Mouse (Mus musculus): ENCODE data around the gene Olfr1245. TPM values are rescaled to one million over a fixed set of nuclear protein-coding genes. Genes with fewer than 3 reads are reported as not detected.

Olfr1245 gene
- polyA plus RNA-seq (2012; rRNA removed), result not detected in 2 replicates

DNA sequence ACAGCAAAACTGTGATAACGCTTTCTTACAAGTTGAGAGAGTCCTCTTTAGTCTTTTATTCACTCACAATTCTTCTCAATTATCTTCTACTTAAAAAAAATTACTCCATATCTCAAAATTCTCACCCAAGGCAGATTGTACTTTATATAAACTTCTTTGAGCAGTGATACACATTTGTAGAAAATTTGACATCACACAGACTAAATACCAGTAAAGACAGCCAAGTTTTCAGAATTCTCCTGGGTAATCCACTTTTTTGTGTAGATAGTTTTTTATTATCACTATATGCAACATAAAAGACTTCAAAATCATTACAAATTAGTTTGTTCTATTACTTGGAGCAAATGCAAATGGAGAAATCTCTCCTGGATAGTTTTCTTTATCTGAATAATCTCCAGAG is at the start of gene Olfr1245:
Gene Olfr1245, minus strand, starts transcription at position 101 of the 400 bp plus-strand sequence.

DNA sequence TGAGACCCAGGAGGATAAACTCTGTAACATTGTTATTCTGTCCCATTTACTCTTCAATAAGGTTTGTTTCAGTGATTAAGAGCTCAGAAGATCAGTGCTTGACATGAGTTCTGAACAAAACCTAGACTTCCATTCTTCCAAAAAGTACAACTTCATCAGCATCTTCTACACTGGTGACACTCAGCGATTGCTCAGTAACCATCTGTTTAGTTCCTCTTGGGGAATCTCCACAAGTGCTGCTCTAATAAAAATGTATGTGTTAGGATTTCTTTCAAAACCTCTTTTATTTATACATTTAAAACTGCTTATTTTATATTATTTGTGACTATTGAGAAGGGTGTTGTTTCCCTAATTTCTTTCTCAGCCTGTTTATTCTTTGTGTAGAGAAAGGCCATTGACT is 39.9 kb upstream of the Olfr1245 start, which contains the start of gene Olfr1248:
Gene Olfr1248, minus strand, starts transcription at position 101 of the 400 bp plus-strand sequence.

GRCm38 (mm10) chr2:89614030-89614429 is 35.8 kb upstream of the Olfr1245 start, which contains the start of gene Olfr1247:
Gene Olfr1247 (minus strand): TSS chr2:89614130.

GRCm38 (mm10) chr2:89593057-89593456 is 14.8 kb upstream of the Olfr1245 start, which contains the start of gene Olfr1246:
Gene Olfr1246 (minus strand): TSS chr2:89593157.

GRCm38 (mm10) chr2:89531387-89531786 is 46.9 kb downstream of the Olfr1245 start, which contains the start of gene Olfr1243:
Gene Olfr1243 (minus strand): TSS chr2:89531487.

Other genes with a start within 250 kb of the Olfr1245 start
- gene Olfr1232, start 248.8 kb downstream of the Olfr1245 start, polyA plus RNA-seq (2012; rRNA removed), result not detected in 2 replicates
- not detected in 2 replicates for gene Olfr1233, start 236.0 kb downstream of the Olfr1245 start, polyA plus RNA-seq (2012; rRNA removed)
- not detected in 2 replicates for gene Olfr1234, start 213.6 kb downstream of the Olfr1245 start, polyA plus RNA-seq (2012; rRNA removed)
- gene Olfr1238, start 168.8 kb downstream of the Olfr1245 start, polyA plus RNA-seq (2012; rRNA removed), result not detected in 2 replicates
- not detected in 2 replicates for gene Olfr1239, start 158.0 kb downstream of the Olfr1245 start, polyA plus RNA-seq (2012; rRNA removed)
- not detected in 2 replicates for gene Olfr1240, start 135.4 kb downstream of the Olfr1245 start, polyA plus RNA-seq (2012; rRNA removed)
- gene Olfr1241, start 91.3 kb downstream of the Olfr1245 start, polyA plus RNA-seq (2012; rRNA removed), result not detected in 2 replicates
- gene Olfr1242, start 80.1 kb downstream of the Olfr1245 start, polyA plus RNA-seq (2012; rRNA removed), result not detected in 2 replicates
- gene Olfr1243, start 47.0 kb downstream of the Olfr1245 start, polyA plus RNA-seq (2012; rRNA removed), result not detected in 2 replicates
- not detected in 2 replicates for gene Olfr1246, start 14.7 kb upstream of the Olfr1245 start, polyA plus RNA-seq (2012; rRNA removed)
- not detected in 2 replicates for gene Olfr1247, start 35.7 kb upstream of the Olfr1245 start, polyA plus RNA-seq (2012; rRNA removed)
- not detected in 2 replicates for gene Olfr1248, start 39.8 kb upstream of the Olfr1245 start, polyA plus RNA-seq (2012; rRNA removed)
- not detected in 2 replicates for gene Olfr1249, start 56.5 kb upstream of the Olfr1245 start, polyA plus RNA-seq (2012; rRNA removed)
- gene Olfr1250, start 83.0 kb upstream of the Olfr1245 start, polyA plus RNA-seq (2012; rRNA removed), result not detected in 2 replicates
- not detected in 2 replicates for gene Olfr1251, start 93.5 kb upstream of the Olfr1245 start, polyA plus RNA-seq (2012; rRNA removed)
- gene Olfr1252, start 146.6 kb upstream of the Olfr1245 start, polyA plus RNA-seq (2012; rRNA removed), result not detected in 2 replicates
- gene Olfr1253, start 178.6 kb upstream of the Olfr1245 start, polyA plus RNA-seq (2012; rRNA removed), result not detected in 2 replicates
- not detected in 2 replicates for gene Olfr1254, start 215.2 kb upstream of the Olfr1245 start, polyA plus RNA-seq (2012; rRNA removed)
- not detected in 2 replicates for gene Olfr1255, start 233.6 kb upstream of the Olfr1245 start, polyA plus RNA-seq (2012; rRNA removed)